Mouse (Mus musculus): ENCODE data around the gene Ndufs7.
A peak's percentile ranks its signal among the peaks of the same experiment; 100 is the strongest.

The Ndufs7 gene

DNA sequence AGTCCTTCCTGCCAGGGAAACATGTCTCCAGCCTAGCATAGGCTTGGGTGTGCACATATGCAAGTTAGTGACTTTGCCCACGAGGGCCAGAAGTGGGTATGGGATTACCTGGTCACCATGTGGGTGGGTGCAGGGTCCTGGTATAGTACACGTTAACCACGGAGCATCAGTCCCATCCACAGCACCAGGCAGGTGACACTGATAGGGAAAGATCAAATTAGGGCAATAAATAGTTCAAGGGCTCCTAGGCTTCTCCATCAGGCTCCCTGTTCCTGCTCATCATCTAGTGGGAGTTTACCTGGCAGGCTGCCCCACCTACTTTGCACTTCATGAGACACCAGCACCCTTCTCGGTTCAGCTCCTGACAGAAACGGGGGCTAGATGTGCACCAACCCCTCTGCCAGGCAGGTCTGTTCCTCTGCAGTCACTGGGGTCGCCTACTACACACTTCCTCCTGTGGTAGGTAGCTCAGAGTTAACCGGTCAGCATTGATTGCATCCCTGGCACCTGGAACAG is 45.9 kb downstream of the Ndufs7 start:
- DNase-seq: peak in 1 of 2 experiments; percentile 27

DNA sequence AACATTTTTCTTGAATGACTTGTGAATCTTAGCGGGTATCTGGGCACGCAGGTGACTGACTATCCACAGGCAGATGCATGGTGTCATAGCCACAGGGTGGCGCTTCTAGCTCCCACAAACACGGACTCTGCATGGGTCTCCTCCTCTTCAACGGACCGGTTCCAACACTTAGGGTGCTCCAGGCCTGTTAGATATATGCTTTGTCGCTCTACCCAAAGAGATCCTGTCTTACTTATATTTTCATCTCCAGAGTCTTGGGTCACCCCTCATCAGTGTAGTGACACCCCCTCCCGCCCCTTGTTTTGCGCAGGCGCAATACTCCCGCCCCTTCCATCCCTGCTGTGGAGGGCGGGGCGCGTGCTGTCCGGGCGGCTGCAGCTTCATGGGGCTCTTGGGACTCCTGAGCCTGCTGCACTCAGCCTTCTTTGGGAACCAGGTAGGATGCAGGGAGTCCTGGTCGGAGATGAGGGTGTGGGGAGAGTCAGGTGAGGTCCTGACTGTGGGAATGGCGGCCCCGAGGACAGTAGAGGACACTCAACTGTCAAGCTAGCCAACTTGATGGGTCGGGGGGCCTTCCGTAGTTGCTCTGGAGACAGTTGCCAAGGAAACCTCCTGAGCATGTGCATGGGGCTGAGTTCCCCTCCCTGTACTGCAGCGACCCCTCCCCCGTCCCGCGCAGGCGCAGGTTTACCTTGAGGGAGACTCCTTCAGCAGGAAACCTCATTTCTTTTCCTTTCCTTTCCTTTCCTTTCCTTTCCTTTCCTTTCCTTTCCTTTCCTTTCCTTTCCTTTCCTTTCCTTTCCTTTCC is 46.9 kb downstream of the Ndufs7 start, which contains the start of gene Apc2:
TSS of gene Apc2 (plus strand) at position 360 of the 808 bp plus-strand sequence.
- DNase-seq: peak; percentile 81 to 88

DNA sequence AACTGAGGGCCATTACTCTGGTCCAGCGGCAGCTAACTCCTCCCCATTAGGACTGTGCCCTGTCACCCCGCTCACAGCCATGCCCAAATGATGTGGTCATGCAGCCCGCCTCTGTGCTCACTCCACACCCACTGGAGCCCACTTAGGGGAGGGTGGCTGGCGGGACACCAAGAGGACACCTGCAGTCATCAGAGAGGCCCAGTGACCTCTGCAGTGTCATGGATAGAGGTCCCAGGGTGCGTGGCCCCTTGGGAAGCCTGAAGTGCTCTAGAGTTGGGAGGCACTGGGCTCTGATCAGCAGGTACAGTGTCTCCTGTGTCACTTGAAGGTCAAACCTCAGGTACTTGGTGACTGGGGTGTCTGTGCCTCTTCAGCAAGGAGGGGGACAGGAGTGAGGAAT is 47.9 kb downstream of the Ndufs7 start:
- DNase-seq: peak in 1 of 2 experiments; percentile 44

DNA sequence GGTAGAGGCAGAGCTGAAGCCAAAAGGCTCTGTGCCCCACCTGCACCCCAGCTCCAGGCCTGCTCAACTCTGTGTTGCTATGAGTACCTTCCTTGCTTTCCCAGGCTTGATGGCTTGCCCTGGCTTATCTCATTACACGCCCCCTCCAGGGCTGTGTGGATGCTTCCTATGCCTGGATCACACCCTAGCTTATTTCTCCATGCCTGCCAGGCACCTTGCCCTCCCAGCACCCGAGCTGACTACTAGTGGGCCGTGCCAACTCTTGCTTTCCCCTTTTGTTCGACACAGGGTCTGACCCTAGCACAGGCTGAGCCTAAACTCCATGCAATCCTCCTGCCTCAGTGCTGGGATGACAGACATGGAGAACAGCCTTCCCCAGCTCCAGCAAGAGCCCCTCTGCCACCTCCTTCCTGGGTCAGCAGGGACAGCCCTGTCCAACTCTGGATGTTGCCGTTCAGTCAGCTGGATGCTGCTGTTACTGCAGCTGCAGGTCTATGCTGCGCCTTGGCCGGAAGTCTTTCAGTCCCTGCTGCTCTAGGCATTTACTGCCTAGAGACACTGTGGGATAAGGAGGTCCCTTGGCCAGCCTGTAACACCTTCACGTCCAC is 48.7 kb downstream of the Ndufs7 start:
- peak in 1 of 2 experiments; percentile 40 for DNase-seq

DNA sequence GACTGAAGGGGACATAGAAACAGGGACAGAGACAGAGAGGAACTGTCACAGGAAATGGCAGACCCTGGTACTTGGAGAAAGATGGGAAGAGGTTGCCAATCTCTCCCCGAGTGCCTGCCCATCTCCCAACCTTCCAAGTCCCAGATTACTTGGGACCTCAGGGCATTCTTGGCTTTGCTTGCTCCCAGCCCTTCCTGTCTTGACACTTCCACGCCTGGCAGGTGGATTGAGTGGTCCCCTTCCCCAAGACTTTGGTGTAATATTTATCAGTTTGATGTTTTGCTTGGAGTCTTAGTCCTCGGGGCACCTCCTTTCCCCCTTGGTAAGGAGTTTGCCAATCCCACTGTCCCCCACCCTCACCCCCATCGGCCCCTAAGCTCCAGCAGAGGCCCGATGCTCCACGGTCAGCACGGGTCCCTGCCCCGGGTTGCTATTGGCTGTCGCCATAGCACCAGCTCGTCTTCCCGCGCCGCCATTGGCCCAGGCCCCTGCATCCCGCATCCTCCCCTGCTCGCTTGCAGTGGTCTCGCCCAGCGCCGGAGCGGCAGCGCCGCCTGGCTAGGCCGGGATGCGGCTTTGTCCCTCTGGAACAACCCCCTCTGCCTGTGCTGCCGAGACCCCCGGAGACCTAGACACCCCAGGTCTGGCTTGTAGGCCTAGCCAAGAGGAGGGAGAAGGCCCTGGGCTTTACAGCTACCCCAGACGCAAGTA is 49.8 kb downstream of the Ndufs7 start:
- DNase-seq: peak; percentile 95 to 97

DNA sequence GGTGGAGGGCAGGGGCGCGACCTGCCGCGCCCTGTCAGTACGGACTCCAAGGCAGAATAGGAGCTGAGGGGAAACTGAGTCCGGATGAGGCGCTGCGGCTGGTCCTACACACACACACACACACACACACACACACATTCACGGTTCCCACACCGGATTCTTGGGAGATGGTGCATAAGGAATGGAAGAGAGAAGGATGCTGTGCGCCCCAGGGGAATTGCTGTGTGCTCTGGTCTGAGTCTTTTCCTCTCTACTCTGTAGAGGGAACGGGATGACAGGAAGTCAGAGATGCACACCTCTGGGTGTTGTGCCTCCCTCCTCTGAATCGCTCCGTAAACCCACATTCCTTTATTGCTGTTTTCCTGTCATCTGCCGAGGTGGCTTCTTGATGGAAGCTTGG is 50.4 kb downstream of the Ndufs7 start:
- no peak for DNase-seq

DNA sequence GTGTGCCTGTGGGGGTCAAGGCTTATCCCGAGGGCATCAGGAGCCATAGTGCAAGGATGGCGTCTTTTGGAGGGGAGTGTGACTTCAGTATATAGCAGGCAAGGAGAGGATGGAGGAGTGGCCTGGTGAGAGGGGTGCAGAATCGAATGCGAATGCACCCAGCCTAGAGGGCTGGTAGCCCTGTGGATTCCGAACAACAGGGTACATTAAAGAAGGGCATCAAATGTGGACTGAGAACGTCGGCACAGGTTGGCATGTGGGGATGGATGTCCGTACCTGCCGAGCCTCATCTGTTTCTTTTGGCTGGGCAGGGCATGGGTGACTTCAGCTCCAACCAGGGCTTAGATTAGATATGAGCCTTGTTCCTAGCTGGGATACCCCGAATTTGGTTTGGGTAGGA is 50.9 kb downstream of the Ndufs7 start:
- peak in 1 of 2 experiments; percentile 43 for DNase-seq

DNA sequence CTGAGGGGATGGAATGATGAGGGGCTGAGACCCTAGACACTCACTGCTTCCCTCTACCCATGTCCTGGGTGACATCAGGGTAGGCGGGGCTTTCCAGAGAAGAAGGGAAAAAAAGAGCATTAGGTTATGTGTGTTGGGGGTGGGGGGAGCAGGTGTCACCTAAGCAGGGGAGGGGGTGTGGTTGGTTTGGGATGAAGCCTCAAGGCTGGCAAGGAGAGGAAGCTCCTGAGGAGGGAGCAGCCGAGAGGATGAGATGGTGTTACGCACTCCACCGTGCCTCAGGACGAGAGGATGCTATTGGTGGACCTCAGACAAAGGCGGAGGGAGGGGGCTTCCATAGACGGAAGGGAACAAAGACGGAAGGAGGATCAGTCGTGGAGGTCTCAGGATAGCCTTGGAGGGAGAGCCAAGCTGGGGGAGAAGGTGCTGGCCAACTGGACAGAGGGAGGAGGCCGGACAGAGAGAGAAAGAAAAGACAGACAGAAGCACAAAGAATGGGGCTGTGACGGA is 51.8 kb downstream of the Ndufs7 start:
- DNase-seq: peak in 1 of 2 experiments; percentile 40

DNA sequence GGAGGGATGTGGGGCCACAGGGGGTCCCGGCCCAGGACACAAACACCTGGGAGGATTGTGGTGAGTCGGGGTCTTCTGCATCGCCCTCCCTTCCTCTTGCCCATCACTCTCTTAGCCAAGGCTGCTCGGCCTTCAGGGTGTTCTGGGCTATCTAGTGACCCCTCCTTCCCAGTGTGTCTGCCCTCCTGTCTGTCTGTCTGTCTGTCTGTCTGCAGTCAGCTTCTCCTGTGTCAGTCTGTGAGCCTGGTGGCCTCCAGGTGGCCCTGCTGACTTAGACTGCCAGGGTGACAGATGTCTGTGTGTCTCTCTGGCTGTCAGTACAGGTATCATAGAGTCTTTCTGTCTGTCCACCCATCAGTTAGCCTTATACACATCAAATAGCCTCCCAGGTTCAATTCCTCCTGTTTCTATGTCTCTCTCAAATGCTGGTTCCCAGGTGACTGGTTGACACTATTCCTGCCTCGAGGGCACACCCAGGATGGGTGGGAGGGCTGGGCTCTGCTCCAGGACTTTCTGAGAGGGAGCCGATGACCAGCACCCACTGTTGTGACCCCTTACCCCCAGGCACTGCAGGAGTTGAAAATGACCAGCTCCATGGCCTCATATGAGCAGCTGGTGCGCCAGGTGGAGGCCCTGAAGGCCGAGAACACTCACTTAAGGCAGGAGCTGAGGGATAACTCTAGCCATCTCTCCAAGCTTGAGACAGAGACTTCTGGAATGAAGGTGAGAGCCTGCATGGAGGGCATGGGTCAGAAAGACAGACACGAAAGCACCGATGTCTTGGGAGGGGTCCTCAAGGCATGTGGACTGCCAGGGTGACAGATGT is 52.5 kb downstream of the Ndufs7 start:
- DNase-seq: peak in 1 of 2 experiments; percentile 46

DNA sequence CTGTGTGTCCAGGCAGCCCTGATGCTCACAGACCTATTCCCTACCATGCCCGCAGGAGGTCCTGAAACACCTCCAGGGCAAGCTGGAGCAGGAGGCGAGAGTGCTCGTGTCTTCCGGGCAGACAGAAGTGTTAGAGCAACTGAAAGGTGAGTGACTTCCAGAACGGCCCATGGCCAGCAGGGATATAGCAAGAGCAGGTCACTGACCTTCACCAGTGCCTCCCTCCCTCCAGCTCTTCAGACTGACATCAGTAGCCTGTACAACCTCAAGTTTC is 53.1 kb downstream of the Ndufs7 start:
- peak in 1 of 2 experiments; percentile 43 for DNase-seq

DNA sequence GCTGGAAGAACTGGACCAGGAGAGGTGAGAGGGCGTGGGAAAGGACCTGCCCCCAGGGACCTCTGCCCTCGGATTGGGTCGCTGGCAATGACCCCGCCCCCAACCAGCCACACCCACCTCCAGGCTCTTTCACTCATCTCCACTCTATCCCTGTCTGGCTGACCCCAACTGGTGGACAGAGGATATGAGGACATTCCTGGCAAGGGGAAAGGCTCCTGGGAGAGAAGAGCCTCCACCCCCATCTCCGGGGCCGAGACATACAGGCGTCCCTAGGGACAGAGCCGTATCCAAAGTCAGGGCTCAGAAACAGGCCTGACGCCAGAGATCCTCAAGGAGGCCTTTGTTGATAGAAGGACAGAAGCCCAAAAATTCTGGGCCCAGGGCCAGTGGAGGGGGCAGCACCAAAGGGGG is 53.6 kb downstream of the Ndufs7 start:
- DNase-seq: peak; percentile 58

DNA sequence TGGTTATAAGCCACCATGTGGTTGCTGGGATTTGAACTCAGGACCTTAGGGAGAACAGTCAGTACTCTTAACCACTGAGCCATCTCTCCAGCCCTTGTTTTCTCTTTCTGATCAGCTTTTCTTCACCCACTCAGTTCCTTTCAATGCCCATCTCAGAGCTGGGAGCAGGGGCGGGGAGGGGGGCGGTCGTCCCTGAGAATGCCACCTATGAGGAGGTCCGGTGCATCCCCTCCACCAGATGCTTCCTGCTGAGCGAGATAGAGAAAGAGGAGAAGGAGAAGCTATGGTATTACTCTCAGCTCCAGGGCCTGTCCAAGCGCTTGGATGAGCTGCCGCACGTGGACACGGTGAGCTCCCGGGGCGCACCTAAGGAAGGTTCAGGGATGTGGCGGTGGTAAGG is 55.5 kb downstream of the Ndufs7 start:
- DNase-seq: no peak

DNA sequence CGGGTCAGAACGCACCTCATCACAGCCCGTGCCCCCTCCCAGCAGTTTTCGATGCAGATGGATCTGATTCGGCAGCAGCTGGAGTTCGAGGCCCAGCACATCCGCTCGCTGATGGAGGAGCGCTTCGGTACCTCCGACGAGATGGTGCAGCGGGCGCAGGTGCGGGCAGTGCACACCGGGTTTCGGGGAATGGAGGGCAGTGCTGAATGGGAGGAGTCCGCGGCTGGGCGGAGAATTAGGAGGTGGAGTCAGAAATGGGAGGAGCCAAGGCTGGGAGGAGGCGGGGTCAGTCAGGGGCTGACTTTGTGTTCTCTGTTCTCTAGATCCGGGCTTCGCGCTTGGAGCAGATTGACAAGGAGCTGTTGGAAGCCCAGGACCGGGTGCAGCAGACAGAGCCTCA is 55.9 kb downstream of the Ndufs7 start:
- peak; percentile 15 to 33 for DNase-seq
